Mouse (Mus musculus): Measurements from ENCODE around the gene Dgki. TPM values are rescaled to one million over a fixed set of nuclear protein-coding genes. Genes with fewer than 3 reads are reported as not detected.

Dgki gene
- polyA plus RNA-seq, 1 experiment from 2014 or later = 0.63 TPM

GRCm38 (mm10) chr6:36947861-36948260 lies 352.1 kb downstream of the Dgki start:
- no peaks in the 10 kb centered on the region for H3K36me3 ChIP-seq
- 97% methylated on average over 5 of the region's 5 CpGs for WGBS
- no peaks in the 10 kb centered on the region for H3K9me3 ChIP-seq (replicated peaks)
- H3K4me3 ChIP-seq = no peak overlapping the region
- no peak for DNase-seq (ENCODE audit: low spot score)
- no peaks in the 10 kb centered on the region for H3K4me1 ChIP-seq
- H3K27ac ChIP-seq (replicated peaks) = no peak overlapping the region
- H3K27me3 ChIP-seq (ENCODE audit: low read depth, poor library complexity, severe bottlenecking) = no peaks in the 10 kb centered on the region

GRCm38 (mm10) chr6:36937527-36937926 lies 362.5 kb downstream of the Dgki start:
- H3K9me3 ChIP-seq (replicated peaks) = no peaks in the 10 kb centered on the region
- H3K27ac ChIP-seq (replicated peaks) = no peak overlapping the region
- no peak for DNase-seq (ENCODE audit: low spot score)
- no peaks in the 10 kb centered on the region for H3K36me3 ChIP-seq
- H3K27me3 ChIP-seq (ENCODE audit: low read depth, poor library complexity, severe bottlenecking) = peaks cover 2% of the 10 kb centered on the region; the same call in 1 of the 2 replicates
- 83% methylated on average over 2 of the region's 2 CpGs for WGBS
- no peaks in the 10 kb centered on the region for H3K4me1 ChIP-seq
- no peak overlapping the region for H3K4me3 ChIP-seq

GRCm38 (mm10) chr6:36936816-36937215 lies 363.2 kb downstream of the Dgki start:
- no peak for DNase-seq (ENCODE audit: low spot score)
- Histone ChIP-seq H3K4me3 (no peak overlapping the region), H3K4me1 (peaks cover 3% of the 10 kb centered on the region; the same call in 1 of the 2 replicates), H3K36me3 (no peaks in the 10 kb centered on the region), H3K9me3 (replicated peaks) (no peaks in the 10 kb centered on the region), H3K27me3 (ENCODE audit: low read depth, poor library complexity, severe bottlenecking) (peaks cover 4% of the 10 kb centered on the region; the same call in 1 of the 2 replicates), H3K27ac (replicated peaks) (no peak overlapping the region)
- 83% methylated on average over 4 of the region's 4 CpGs for WGBS

GRCm38 (mm10) chr6:36931473-36931872 lies 368.5 kb downstream of the Dgki start:
- peak; percentile 27 for DNase-seq (ENCODE audit: low spot score)
- H3K4me1 ChIP-seq = peaks cover 21% of the 10 kb centered on the region
- whole genome bisulfite sequencing = 63% methylated on average over 4 of the region's 4 CpGs
- no peak overlapping the region for H3K4me3 ChIP-seq
- no peaks in the 10 kb centered on the region for H3K36me3 ChIP-seq
- H3K9me3 ChIP-seq (replicated peaks) = no peaks in the 10 kb centered on the region
- H3K27me3 ChIP-seq (ENCODE audit: low read depth, poor library complexity, severe bottlenecking) = peaks cover 4% of the 10 kb centered on the region; the same call in 1 of the 2 replicates
- H3K27ac ChIP-seq (replicated peaks) = no peak overlapping the region

- Histone ChIP-seq H3K4me1 (peaks cover 21% of the 10 kb centered on the region), H3K27ac (replicated peaks) (no peak overlapping the region), H3K9me3 (replicated peaks) (no peaks in the 10 kb centered on the region), H3K36me3 (no peaks in the 10 kb centered on the region), H3K4me3 (no peak overlapping the region), H3K27me3 (ENCODE audit: low read depth, poor library complexity, severe bottlenecking) (peaks cover 4% of the 10 kb centered on the region; the same call in 1 of the 2 replicates)
- DNase-seq (ENCODE audit: low spot score) = no peak
- WGBS = 91% methylated on average over 2 of the region's 2 CpGs
Observed at GRCm38 (mm10) chr6:36929781-36930180, 370.2 kb downstream of the Dgki start.

GRCm38 (mm10) chr6:36926455-36926854 lies 373.5 kb downstream of the Dgki start:
- H3K27me3 ChIP-seq (ENCODE audit: low read depth, poor library complexity, severe bottlenecking) = no peaks in the 10 kb centered on the region
- H3K4me1 ChIP-seq = peaks cover 14% of the 10 kb centered on the region
- 87% methylated on average over 4 of the region's 4 CpGs for WGBS
- no peak for DNase-seq (ENCODE audit: low spot score)
- no peak overlapping the region for H3K27ac ChIP-seq (replicated peaks)
- no peak overlapping the region for H3K4me3 ChIP-seq
- H3K36me3 ChIP-seq = no peaks in the 10 kb centered on the region
- H3K9me3 ChIP-seq (replicated peaks) = no peaks in the 10 kb centered on the region

DNA sequence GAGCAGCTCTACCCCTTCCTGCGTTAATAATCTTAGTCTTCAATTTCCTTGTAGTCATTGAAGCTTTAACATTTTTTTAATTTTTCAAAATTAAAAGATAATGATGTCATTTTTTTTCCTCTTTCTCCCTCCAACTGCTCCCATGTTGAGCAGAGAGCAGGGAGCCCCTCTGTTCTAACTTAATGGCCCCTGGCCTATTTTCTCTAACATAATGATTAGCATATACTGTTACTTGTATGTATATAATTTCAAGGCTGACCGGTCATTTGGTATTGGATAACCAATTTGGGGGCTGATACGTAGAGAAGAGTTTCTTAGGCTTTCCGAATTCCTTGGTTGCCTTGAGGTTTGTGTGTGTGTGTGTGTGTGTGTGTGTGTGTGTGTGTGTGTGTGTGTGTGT lies 378.0 kb downstream of the Dgki start:
- DNase-seq (ENCODE audit: low spot score) = no peak
- Histone ChIP-seq H3K27me3 (ENCODE audit: low read depth, poor library complexity, severe bottlenecking) (no peaks in the 10 kb centered on the region), H3K4me1 (no peaks in the 10 kb centered on the region), H3K4me3 (no peak overlapping the region), H3K27ac (replicated peaks) (no peak overlapping the region), H3K36me3 (no peaks in the 10 kb centered on the region), H3K9me3 (replicated peaks) (peaks cover 6% of the 10 kb centered on the region; the same call in 1 of the 2 replicates)
- 88% methylated on average over 4 of the region's 4 CpGs for WGBS

GRCm38 (mm10) chr6:36911586-36911985 lies 388.4 kb downstream of the Dgki start:
- H3K4me1 ChIP-seq = no peaks in the 10 kb centered on the region
- H3K27me3 ChIP-seq (ENCODE audit: low read depth, poor library complexity, severe bottlenecking) = no peaks in the 10 kb centered on the region
- H3K4me3 ChIP-seq = no peak overlapping the region
- WGBS = 67% methylated on average over 6 of the region's 6 CpGs
- H3K9me3 ChIP-seq (replicated peaks) = no peaks in the 10 kb centered on the region
- DNase-seq (ENCODE audit: low spot score) = no peak
- no peaks in the 10 kb centered on the region for H3K36me3 ChIP-seq
- H3K27ac ChIP-seq (replicated peaks) = no peak overlapping the region

- Histone ChIP-seq H3K9me3 (replicated peaks) (no peaks in the 10 kb centered on the region), H3K36me3 (no peaks in the 10 kb centered on the region), H3K4me1 (peaks cover 15% of the 10 kb centered on the region), H3K27me3 (ENCODE audit: low read depth, poor library complexity, severe bottlenecking) (peaks cover 23% of the 10 kb centered on the region), H3K4me3 (no peak overlapping the region), H3K27ac (replicated peaks) (no peak overlapping the region)
- 90% methylated on average over 3 of the region's 3 CpGs for WGBS
- DNase-seq (ENCODE audit: low spot score) = no peak
Observed at GRCm38 (mm10) chr6:36907191-36907590, 392.8 kb downstream of the Dgki start.

- 92% methylated on average over 3 of the region's 3 CpGs for WGBS
- Histone ChIP-seq H3K27me3 (ENCODE audit: low read depth, poor library complexity, severe bottlenecking) (peaks cover 28% of the 10 kb centered on the region), H3K4me3 (no peak overlapping the region), H3K9me3 (replicated peaks) (no peaks in the 10 kb centered on the region), H3K4me1 (peaks cover 15% of the 10 kb centered on the region), H3K27ac (replicated peaks) (no peak overlapping the region), H3K36me3 (no peaks in the 10 kb centered on the region)
- no peak for DNase-seq (ENCODE audit: low spot score)
Observed at GRCm38 (mm10) chr6:36905965-36906364, 394.0 kb downstream of the Dgki start.

DNA sequence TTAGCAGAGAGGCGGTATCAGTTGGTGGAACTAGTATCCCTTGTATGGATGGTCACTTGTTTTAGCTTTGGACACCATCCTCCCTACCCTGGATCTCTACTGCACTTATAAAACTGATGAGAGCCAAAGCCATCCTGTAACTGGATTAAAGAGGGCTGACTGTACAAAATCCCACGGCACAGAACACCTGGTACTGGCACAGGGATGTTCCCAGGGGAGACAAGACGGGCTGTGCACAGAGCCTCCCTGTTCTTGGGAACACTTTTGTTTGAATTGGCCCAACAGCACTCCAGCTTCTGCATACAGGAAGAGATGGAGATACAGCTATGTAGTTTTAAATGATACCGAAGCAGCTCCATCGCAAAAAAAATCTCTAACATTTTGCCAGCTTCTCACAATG lies 395.1 kb downstream of the Dgki start:
- Histone ChIP-seq H3K36me3 (no peaks in the 10 kb centered on the region), H3K27ac (replicated peaks) (no peak overlapping the region), H3K9me3 (replicated peaks) (no peaks in the 10 kb centered on the region), H3K4me1 (peaks cover 15% of the 10 kb centered on the region), H3K27me3 (ENCODE audit: low read depth, poor library complexity, severe bottlenecking) (peaks cover 28% of the 10 kb centered on the region), H3K4me3 (no peak overlapping the region)
- 89% methylated on average over 5 of the region's 5 CpGs for WGBS
- no peak for DNase-seq (ENCODE audit: low spot score)

DNA sequence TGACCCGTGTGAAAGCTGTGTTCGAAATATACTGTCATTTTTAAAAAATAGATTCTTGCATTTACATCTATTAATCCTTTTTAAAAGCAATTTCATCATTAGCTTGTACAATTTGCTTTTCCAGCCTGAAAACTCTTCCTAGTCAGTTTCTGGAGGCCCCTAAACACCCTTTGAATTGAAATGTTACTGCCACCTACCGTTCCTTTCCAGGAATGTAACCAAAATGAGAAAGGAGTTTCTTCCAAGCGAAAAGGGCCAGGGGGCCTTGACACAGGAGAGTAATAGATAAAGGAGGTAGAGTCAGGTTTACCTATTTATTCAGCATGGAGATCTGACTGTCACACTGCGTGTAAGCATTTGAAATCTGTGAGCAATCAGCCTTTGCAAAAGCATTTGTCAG lies 396.2 kb downstream of the Dgki start:
- H3K36me3 ChIP-seq = no peaks in the 10 kb centered on the region
- WGBS = 25% methylated on average over 5 of the region's 5 CpGs
- DNase-seq (ENCODE audit: low spot score) = peak; percentile 12
- H3K9me3 ChIP-seq (replicated peaks) = no peaks in the 10 kb centered on the region
- no peak overlapping the region for H3K4me3 ChIP-seq
- peaks cover 15% of the 10 kb centered on the region for H3K4me1 ChIP-seq
- no peak overlapping the region for H3K27ac ChIP-seq (replicated peaks)
- H3K27me3 ChIP-seq (ENCODE audit: low read depth, poor library complexity, severe bottlenecking) = peaks cover 28% of the 10 kb centered on the region

GRCm38 (mm10) chr6:36903159-36903794 lies 396.7 kb downstream of the Dgki start:
- H3K4me1 ChIP-seq = peaks cover 15% of the 10 kb centered on the region
- WGBS = 15% methylated on average over 8 of the region's 8 CpGs
- H3K27ac ChIP-seq (replicated peaks) = peak overlapping the region; percentile 64
- DNase-seq (ENCODE audit: low spot score) = peak; percentile 17
- H3K9me3 ChIP-seq (replicated peaks) = no peaks in the 10 kb centered on the region
- peaks cover 28% of the 10 kb centered on the region for H3K27me3 ChIP-seq (ENCODE audit: low read depth, poor library complexity, severe bottlenecking)
- no peaks in the 10 kb centered on the region for H3K36me3 ChIP-seq
- no peak overlapping the region for H3K4me3 ChIP-seq

Measured in midbrain, embryonic 10.5 days (tissue).